Mouse (Mus musculus) liver, adult 2 months (tissue): ENCODE results near the gene Wwc2. TPM values are rescaled to one million over a fixed set of nuclear protein-coding genes. Genes with fewer than 3 reads are reported as not detected.

Source experiments
- DNase-seq: peaks from one replicate; pipeline ENCODE4 v3.0.0-alpha.2; 2011; ENCODE audit warnings: low read depth, low spot score; ENCODE audit errors: extremely low read depth
- H3K27ac ChIP-seq: fragments of 200-500 bp; replicated peaks from 2 replicates; pipeline ENCODE4 v1.5.1; 2012; ENCODE audit warnings: low read depth, mild to moderate bottlenecking, control low read depth, inconsistent platforms, low read length; ENCODE audit not compliant: insufficient read depth
- H3K27me3 ChIP-seq: fragments of 200-500 bp; 2 replicates; pipeline ENCODE4 v1.6.1; 2012; ENCODE audit warnings: mild to moderate bottlenecking, moderate library complexity, low read length, inconsistent platforms; ENCODE audit not compliant: control insufficient read depth, insufficient read depth
- H3K36me3 ChIP-seq: fragments of 200-500 bp; 2 replicates; pipeline ENCODE4 v1.6.1; 2012; ENCODE audit warnings: low read length, inconsistent platforms; ENCODE audit not compliant: control insufficient read depth, insufficient read depth
- H3K4me1 ChIP-seq: fragments of 200-500 bp; 2 replicates; pipeline ENCODE4 v1.6.1; 2011; ENCODE audit warnings: low read length; ENCODE audit not compliant: control insufficient read depth, insufficient read depth
- H3K4me3 ChIP-seq: fragments of 200-500 bp; 2 replicates; pipeline ENCODE4 v1.5.1; 2011; ENCODE audit warnings: low read depth, mild to moderate bottlenecking, control low read depth, low read length, moderate library complexity; ENCODE audit not compliant: insufficient read depth
- H3K79me2 ChIP-seq: fragments of 200-500 bp; 2 replicates; pipeline ENCODE4 v1.6.1; 2012; ENCODE audit warnings: inconsistent platforms, mild to moderate bottlenecking, low read length, moderate library complexity; ENCODE audit not compliant: control insufficient read depth, insufficient read depth
- H3K9ac ChIP-seq: fragments of 200-500 bp; 2 replicates; pipeline ENCODE4 v1.6.1; 2012; ENCODE audit warnings: low read depth, mild to moderate bottlenecking, control low read depth, inconsistent platforms, low read length
- CTCF ChIP-seq: fragments of 200-500 bp; IDR thresholded peaks from 2 replicates; pipeline ENCODE4 v1.5.1; 2011; ENCODE audit warnings: low read depth, low read length, control low read depth
- POLR2A ChIP-seq: fragments of 200-500 bp; IDR thresholded peaks from 2 replicates; pipeline ENCODE4 v1.6.1; 2011; ENCODE audit warnings: low read length, control low read depth; ENCODE audit not compliant: insufficient read depth; ENCODE audit errors: extremely low read depth
- WGBS: fragments of 180-500 bp; shearing (Covaris S2); methylation state at CpG from one replicate; pipeline ENCODE4 v1.1.7; 2018; 5-methylcytosine and 5-hydroxymethylcytosine counted together
- polyA plus RNA-seq: library from polyadenylated mRNA; depleted of rRNA; stranded (reverse); fragments of >200 nt; gene quantifications from 2 replicates; pipeline ENCODE4 v1.2.3, GENCODE M21; 2012
- total RNA-seq: library from RNA; depleted of rRNA; stranded (reverse); fragments of >200 nt; gene quantifications from 2 replicates; pipeline ENCODE4 v1.2.3, GENCODE M21; 2014

Gene Wwc2
- total and polyA plus RNA-seq, 2 experiments: 2.3 to 3.7 TPM

DNA sequence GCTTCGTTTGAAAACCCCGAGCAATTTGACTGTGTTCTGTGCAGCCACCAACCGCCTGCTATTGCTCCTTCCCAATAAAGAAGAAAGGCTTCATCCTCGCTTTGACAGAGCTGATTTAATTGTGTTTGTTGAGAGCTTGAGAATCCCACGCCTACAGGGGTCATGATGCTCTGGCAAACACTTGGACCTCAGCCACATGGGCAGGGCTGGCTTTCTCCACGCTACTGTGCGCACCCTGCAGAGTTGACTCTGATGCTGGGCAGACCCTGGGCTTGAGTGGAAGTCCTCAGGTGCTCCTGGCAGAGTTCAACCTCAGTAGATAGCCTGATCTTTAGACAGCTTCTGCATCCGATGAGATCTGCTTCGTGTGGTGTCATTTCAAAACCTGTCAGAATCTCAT lies 198.7 kb downstream of the Wwc2 start:
- Histone ChIP-seq H3K36me3 (no peaks in the 10 kb centered on the region), H3K27me3 (no peaks in the 10 kb centered on the region), H3K4me3 (no peak overlapping the region), H3K9ac (no peak overlapping the region), H3K4me1 (no peaks in the 10 kb centered on the region), H3K79me2 (no peaks in the 10 kb centered on the region), H3K27ac (no peak overlapping the region)
- no peak for DNase-seq
- TF ChIP-seq CTCF (no peak), POLR2A (no peak)
- WGBS: 80% methylated on average over 9 of the region's 9 CpGs

DNA sequence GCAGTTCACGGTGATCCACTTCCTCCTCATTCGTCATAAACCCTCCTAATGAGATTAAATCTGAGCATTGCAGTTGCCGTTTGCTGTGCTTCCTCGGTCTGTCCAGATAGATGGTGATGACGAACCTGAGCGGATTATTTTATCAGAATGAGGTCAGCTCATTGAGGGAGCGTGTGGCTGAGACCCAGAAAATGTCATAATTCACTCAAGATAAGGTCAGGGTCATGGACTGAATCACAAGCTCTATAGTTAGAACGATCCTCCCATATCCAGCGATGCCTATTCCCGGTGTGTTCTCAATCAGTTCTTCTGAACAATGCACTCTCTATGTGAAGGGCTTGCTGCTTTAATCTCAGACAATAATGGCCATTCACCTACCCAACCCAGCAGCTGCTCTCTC lies 203.0 kb downstream of the Wwc2 start:
- H3K27me3 ChIP-seq: no peaks in the 10 kb centered on the region
- WGBS: 70% methylated on average over 10 of the region's 10 CpGs
- H3K4me3 ChIP-seq: no peak overlapping the region
- no peaks in the 10 kb centered on the region for H3K36me3 ChIP-seq
- no peaks in the 10 kb centered on the region for H3K4me1 ChIP-seq
- H3K79me2 ChIP-seq: no peaks in the 10 kb centered on the region
- H3K9ac ChIP-seq: no peak overlapping the region
- TF ChIP-seq CTCF: no peak
- no peak for TF ChIP-seq POLR2A
- H3K27ac ChIP-seq: no peak overlapping the region
- DNase-seq: no peak

DNA sequence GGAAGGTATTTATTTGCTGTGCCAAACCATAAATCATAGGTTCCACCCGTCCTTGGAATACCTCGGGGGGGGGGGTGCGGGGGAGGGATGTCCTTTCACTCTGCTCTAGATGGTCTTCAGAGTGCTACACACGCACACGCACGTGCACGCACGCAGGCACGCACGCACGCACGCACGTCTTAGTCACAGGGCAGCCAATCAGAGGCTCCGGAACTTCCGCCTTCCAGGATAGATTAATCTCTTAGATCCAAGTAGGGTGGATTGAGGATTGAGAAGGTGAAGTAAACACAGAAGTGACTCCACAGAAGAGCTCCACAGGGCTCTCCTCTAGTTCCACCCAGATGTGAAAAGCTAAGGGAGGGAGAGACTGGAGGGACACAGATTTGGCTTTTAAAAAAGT lies 204.4 kb downstream of the Wwc2 start:
- TF ChIP-seq POLR2A (no peak), CTCF (no peak)
- H3K4me3 ChIP-seq: no peak overlapping the region
- H3K27ac ChIP-seq: no peak overlapping the region
- no peak overlapping the region for H3K9ac ChIP-seq
- no peaks in the 10 kb centered on the region for H3K79me2 ChIP-seq
- 97% methylated on average over 15 of the region's 15 CpGs for WGBS
- no peaks in the 10 kb centered on the region for H3K4me1 ChIP-seq
- no peak for DNase-seq
- no peaks in the 10 kb centered on the region for H3K36me3 ChIP-seq
- H3K27me3 ChIP-seq: no peaks in the 10 kb centered on the region

DNA sequence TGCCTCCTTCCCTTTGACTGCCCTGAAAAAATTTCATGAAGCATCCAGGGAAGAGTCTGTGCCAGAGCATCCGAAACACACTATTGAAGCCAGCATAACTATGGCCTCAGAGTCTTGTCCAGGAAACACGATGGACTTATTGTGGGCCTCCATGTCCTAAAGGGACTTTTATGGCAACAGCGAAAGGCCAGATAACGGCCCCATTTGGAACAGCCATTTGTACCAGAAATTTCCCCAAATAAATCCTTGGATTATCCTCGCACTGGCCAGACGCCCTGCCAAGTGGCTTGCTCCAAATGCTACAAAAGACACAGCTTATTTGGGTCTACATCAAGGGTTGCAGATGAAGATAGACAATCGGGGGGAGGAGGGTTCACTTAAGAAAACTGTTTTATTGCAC lies 206.3 kb downstream of the Wwc2 start:
- Histone ChIP-seq H3K27ac (no peak overlapping the region), H3K4me3 (no peak overlapping the region), H3K9ac (no peak overlapping the region), H3K36me3 (no peaks in the 10 kb centered on the region), H3K4me1 (no peaks in the 10 kb centered on the region), H3K27me3 (no peaks in the 10 kb centered on the region), H3K79me2 (no peaks in the 10 kb centered on the region)
- no peak for DNase-seq
- no peak for TF ChIP-seq POLR2A
- no peak for TF ChIP-seq CTCF
- WGBS: 86% methylated on average over 7 of the region's 7 CpGs

DNA sequence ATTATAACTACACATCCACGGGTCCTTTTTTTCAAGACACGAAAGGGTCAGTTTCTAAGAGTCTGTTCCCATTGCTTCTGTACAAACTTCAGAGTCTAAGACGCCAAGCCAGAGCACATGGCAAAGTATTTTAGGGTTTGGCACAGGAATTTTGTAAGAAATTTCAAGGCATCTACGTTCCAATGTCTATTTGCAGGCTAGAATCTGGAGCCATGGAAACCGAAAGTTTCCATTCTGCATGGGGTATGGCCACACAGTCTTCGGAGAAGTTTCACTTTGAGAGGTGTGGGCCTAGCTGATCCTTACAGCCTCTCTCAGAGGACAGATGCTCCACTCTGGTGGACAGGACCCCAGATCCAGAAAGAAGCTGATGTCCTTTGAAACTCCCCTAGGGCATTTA lies 206.8 kb downstream of the Wwc2 start:
- TF ChIP-seq POLR2A (no peak), CTCF (no peak)
- H3K27me3 ChIP-seq: no peaks in the 10 kb centered on the region
- no peaks in the 10 kb centered on the region for H3K36me3 ChIP-seq
- no peak for DNase-seq
- no peak overlapping the region for H3K27ac ChIP-seq
- no peaks in the 10 kb centered on the region for H3K79me2 ChIP-seq
- no peak overlapping the region for H3K4me3 ChIP-seq
- no peaks in the 10 kb centered on the region for H3K4me1 ChIP-seq
- H3K9ac ChIP-seq: no peak overlapping the region
- WGBS: 88% methylated on average over 6 of the region's 6 CpGs

DNA sequence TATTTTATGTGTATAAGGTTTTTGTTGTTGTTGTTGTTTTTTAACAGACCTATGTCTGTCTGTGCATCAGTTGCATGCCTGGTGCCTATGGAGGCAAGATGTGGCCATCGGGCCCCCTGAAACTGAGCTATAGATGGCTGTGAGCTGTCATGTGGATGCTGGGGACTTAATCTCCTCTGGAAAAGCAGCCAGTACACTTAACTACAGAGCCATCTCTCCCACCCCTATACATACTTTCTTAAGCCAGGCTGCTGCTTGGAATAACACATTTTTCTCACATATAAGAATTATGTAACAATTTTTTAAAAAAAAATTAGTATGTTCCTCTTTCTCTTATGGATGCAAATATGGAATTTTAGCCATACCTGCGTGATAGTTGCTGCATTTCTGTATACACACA lies 207.2 kb downstream of the Wwc2 start:
- no peak for DNase-seq
- H3K4me1 ChIP-seq: no peaks in the 10 kb centered on the region
- H3K4me3 ChIP-seq: no peak overlapping the region
- WGBS: 92% methylated on average over 2 of the region's 2 CpGs
- TF ChIP-seq CTCF: no peak
- no peak for TF ChIP-seq POLR2A
- H3K9ac ChIP-seq: no peak overlapping the region
- no peaks in the 10 kb centered on the region for H3K27me3 ChIP-seq
- H3K27ac ChIP-seq: no peak overlapping the region
- no peaks in the 10 kb centered on the region for H3K79me2 ChIP-seq
- H3K36me3 ChIP-seq: no peaks in the 10 kb centered on the region
